Mouse (Mus musculus) testis, adult 2 months (tissue): ENCODE measurements around the gene Dnm3. TPM values are rescaled to one million over a fixed set of nuclear protein-coding genes. Genes with fewer than 3 reads are reported as not detected.

ENCODE experiments used
- H3K27ac ChIP-seq: fragments of 200-500 bp; 2 replicates; pipeline ENCODE4 v1.5.1; 2012; ENCODE audit warnings: low read depth, low read length; ENCODE audit not compliant: control insufficient read depth, insufficient read depth
- H3K27me3 ChIP-seq: fragments of 200-500 bp; 2 replicates; pipeline ENCODE4 v1.6.1; 2012; ENCODE audit warnings: mild to moderate bottlenecking, low read length, moderate library complexity; ENCODE audit not compliant: control insufficient read depth, insufficient read depth
- H3K36me3 ChIP-seq: fragments of 200-500 bp; 2 replicates; pipeline ENCODE4 v1.6.1; 2012; ENCODE audit warnings: mild to moderate bottlenecking, low read length; ENCODE audit not compliant: control insufficient read depth, insufficient read depth
- H3K4me1 ChIP-seq: fragments of 200-500 bp; 2 replicates; pipeline ENCODE4 v1.6.1; 2012; ENCODE audit warnings: low read length; ENCODE audit not compliant: control insufficient read depth, insufficient read depth
- H3K4me3 ChIP-seq: fragments of 200-500 bp; 2 replicates; pipeline ENCODE4 v1.5.1; 2012; ENCODE audit warnings: low read depth, mild to moderate bottlenecking, low read length, moderate library complexity, mixed read lengths; ENCODE audit not compliant: control insufficient read depth
- CTCF ChIP-seq: fragments of 200-500 bp; IDR thresholded peaks from 2 replicates; pipeline ENCODE4 v1.5.1; 2012; ENCODE audit warnings: low read depth, mild to moderate bottlenecking, inconsistent platforms, low read length, moderate library complexity; ENCODE audit not compliant: control insufficient read depth, insufficient read depth, insufficient replicate concordance
- POLR2A ChIP-seq: fragments of 200-500 bp; IDR thresholded peaks from 2 replicates; pipeline ENCODE4 v1.6.1; 2012; ENCODE audit warnings: low read depth, mild to moderate bottlenecking, inconsistent platforms, low read length, moderate library complexity; ENCODE audit not compliant: control insufficient read depth
- polyA plus RNA-seq: library from polyadenylated mRNA; depleted of rRNA; stranded (reverse); fragments of >200 nt; gene quantifications from 2 replicates; pipeline ENCODE4 v1.2.3, GENCODE M21; 2012; rRNA removed

Dnm3 gene
- polyA plus RNA-seq: 13.2 and 13.8 TPM in 2 replicates

- Histone ChIP-seq H3K27ac (peak within 1 kb of the TSS; percentile 96), H3K4me1 (peaks cover 10% of the 10 kb centered on the region), H3K4me3 (peak within 1 kb of the TSS; percentile 83), H3K27me3 (no peaks in the 10 kb centered on the region), H3K36me3 (no peaks in the 10 kb centered on the region)
- TF ChIP-seq CTCF: peak; percentile 30; the same call in 1 of the 2 replicates
- TF ChIP-seq POLR2A: peak; percentile 80
These were observed at the start of gene Dnm3 for GRCm38 (mm10) chr1:162477246-162478209. Gene Dnm3, minus strand, starts transcription at chr1:162478034.

GRCm38 (mm10) chr1:162515116-162515515 lies 37.3 kb upstream of the Dnm3 start:
- Histone ChIP-seq H3K27me3 (no peaks in the 10 kb centered on the region), H3K4me1 (no peaks in the 10 kb centered on the region), H3K27ac (no peak overlapping the region), H3K36me3 (no peaks in the 10 kb centered on the region), H3K4me3 (no peak overlapping the region)
- TF ChIP-seq CTCF (no peak), POLR2A (no peak)

GRCm38 (mm10) chr1:162510013-162510356 lies 32.2 kb upstream of the Dnm3 start:
- Histone ChIP-seq H3K4me3 (no peak overlapping the region), H3K36me3 (no peaks in the 10 kb centered on the region), H3K4me1 (no peaks in the 10 kb centered on the region), H3K27me3 (no peaks in the 10 kb centered on the region), H3K27ac (no peak overlapping the region)
- TF ChIP-seq CTCF (no peak), POLR2A (no peak)

- Histone ChIP-seq H3K36me3 (no peaks in the 10 kb centered on the region), H3K4me1 (no peaks in the 10 kb centered on the region), H3K4me3 (no peak overlapping the region), H3K27me3 (no peaks in the 10 kb centered on the region), H3K27ac (no peak overlapping the region)
- TF ChIP-seq POLR2A (no peak), CTCF (no peak)
These were observed 31.6 kb upstream of the Dnm3 start for GRCm38 (mm10) chr1:162509329-162510012.

- H3K4me1 ChIP-seq: no peaks in the 10 kb centered on the region
- no peak for TF ChIP-seq POLR2A
- H3K4me3 ChIP-seq: no peak overlapping the region
- no peak overlapping the region for H3K27ac ChIP-seq
- no peaks in the 10 kb centered on the region for H3K27me3 ChIP-seq
- H3K36me3 ChIP-seq: no peaks in the 10 kb centered on the region
These were observed 30.6 kb upstream of the Dnm3 start for GRCm38 (mm10) chr1:162508211-162509005.

- no peaks in the 10 kb centered on the region for H3K4me1 ChIP-seq
- no peaks in the 10 kb centered on the region for H3K36me3 ChIP-seq
- H3K27ac ChIP-seq: no peak overlapping the region
- no peak overlapping the region for H3K4me3 ChIP-seq
- TF ChIP-seq POLR2A (no peak), CTCF (no peak)
- no peaks in the 10 kb centered on the region for H3K27me3 ChIP-seq
These were observed 28.7 kb upstream of the Dnm3 start for GRCm38 (mm10) chr1:162506516-162506915.

GRCm38 (mm10) chr1:162505649-162506048 lies 27.8 kb upstream of the Dnm3 start:
- Histone ChIP-seq H3K4me1 (peaks cover 4% of the 10 kb centered on the region; the same call in 1 of the 2 replicates), H3K27me3 (no peaks in the 10 kb centered on the region), H3K27ac (no peak overlapping the region), H3K36me3 (no peaks in the 10 kb centered on the region), H3K4me3 (no peak overlapping the region)
- no peak for TF ChIP-seq CTCF
- no peak for TF ChIP-seq POLR2A
